Mouse (Mus musculus): Measurements from ENCODE around the gene Esyt3. TPM values are rescaled to one million over a fixed set of nuclear protein-coding genes. Genes with fewer than 3 reads are reported as not detected.

Esyt3 gene
- polyA plus RNA-seq, 1 experiment: 4.9 TPM

DNA sequence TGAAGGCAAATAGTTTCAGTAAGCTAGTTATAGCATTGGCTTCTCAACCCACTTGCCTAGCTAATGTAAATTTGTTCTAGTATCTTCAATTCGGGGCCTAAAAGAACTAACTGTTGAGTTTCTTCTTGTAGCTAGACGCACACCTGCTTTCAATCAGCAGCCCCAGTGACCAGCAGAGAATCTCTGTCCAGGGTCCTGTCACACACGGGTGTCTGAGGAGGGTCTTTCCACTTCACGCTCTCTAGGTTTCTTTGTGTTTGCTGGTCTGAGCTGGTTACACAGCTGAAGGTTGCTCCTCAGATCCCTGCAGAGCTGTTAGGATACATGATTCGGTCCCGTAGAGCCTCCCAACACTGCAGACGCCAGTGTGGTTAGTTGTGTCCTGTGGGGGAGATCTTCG lies 4.7 kb upstream of the Esyt3 start:
- no peak for TF ChIP-seq EP300 (IDR thresholded peaks at IDR 0.05; ENCODE audit: insufficient read depth, low read depth, low read length)
- TF ChIP-seq POLR2A (IDR thresholded peaks at IDR 0.05; ENCODE audit: insufficient read depth, low read length): no peak
- no peak for TF ChIP-seq CTCF (IDR thresholded peaks at IDR 0.05; ENCODE audit: low read depth, low read length)
- Histone ChIP-seq H3K9me3 (replicated peaks; ENCODE audit: control insufficient read depth, insufficient read depth, low read length, poor library complexity, severe bottlenecking) (no peaks in the 10 kb centered on the region), H3K4me3 (ENCODE audit: low read depth, low read length) (no peak overlapping the region)

DNA sequence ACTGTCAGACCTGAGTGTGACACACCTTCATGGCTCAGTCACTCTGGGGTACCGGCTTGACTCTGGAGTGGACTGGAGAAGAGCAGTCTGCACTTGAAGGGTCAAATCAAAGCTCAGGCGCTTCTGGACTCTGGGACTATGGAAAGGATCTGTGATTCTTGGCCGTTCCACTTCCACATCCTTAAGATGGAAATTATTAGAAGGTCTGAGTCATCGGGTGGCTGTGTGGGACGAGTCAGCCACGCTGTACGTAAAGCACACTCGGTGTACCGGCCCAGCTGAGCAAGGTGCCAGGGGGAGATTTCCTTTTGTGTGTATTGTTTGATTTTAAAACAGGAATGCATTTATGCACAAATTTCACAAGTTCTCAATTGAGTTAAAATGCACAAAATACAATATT lies 3.6 kb upstream of the Esyt3 start:
- Histone ChIP-seq H3K27ac (ENCODE audit: insufficient read depth, low read length) (no peak overlapping the region), H3K4me1 (ENCODE audit: control insufficient read depth, insufficient read depth, low read length) (no peaks in the 10 kb centered on the region), H3K4me3 (ENCODE audit: low read depth, low read length) (no peak overlapping the region), H3K27me3 (ENCODE audit: control insufficient read depth, insufficient read depth, low read length, poor library complexity, severe bottlenecking) (peaks cover 2% of the 10 kb centered on the region; the same call in 1 of the 2 replicates), H3K36me3 (ENCODE audit: control insufficient read depth, insufficient read depth, low read length, poor library complexity, severe bottlenecking) (no peaks in the 10 kb centered on the region), H3K9me3 (replicated peaks; ENCODE audit: control insufficient read depth, insufficient read depth, low read length, poor library complexity, severe bottlenecking) (no peaks in the 10 kb centered on the region), H3K9ac (ENCODE audit: low read depth, poor library complexity, severe bottlenecking) (no peak overlapping the region)
- TF ChIP-seq POLR2A (IDR thresholded peaks at IDR 0.05; ENCODE audit: insufficient read depth, low read length): no peak
- TF ChIP-seq EP300 (IDR thresholded peaks at IDR 0.05; ENCODE audit: insufficient read depth, low read depth, low read length): no peak
- TF ChIP-seq CTCF (IDR thresholded peaks at IDR 0.05; ENCODE audit: low read depth, low read length): no peak

More for the DNA sequence above, 4.7 kb upstream of the Esyt3 start:
- Histone ChIP-seq H3K27ac (ENCODE audit: insufficient read depth, low read length) (no peak overlapping the region), H3K27me3 (ENCODE audit: control insufficient read depth, insufficient read depth, low read length, poor library complexity, severe bottlenecking) (no peaks in the 10 kb centered on the region), H3K4me1 (ENCODE audit: control insufficient read depth, insufficient read depth, low read length) (no peaks in the 10 kb centered on the region), H3K9ac (ENCODE audit: low read depth, poor library complexity, severe bottlenecking) (no peak overlapping the region), H3K36me3 (ENCODE audit: control insufficient read depth, insufficient read depth, low read length, poor library complexity, severe bottlenecking) (no peaks in the 10 kb centered on the region)

DNA sequence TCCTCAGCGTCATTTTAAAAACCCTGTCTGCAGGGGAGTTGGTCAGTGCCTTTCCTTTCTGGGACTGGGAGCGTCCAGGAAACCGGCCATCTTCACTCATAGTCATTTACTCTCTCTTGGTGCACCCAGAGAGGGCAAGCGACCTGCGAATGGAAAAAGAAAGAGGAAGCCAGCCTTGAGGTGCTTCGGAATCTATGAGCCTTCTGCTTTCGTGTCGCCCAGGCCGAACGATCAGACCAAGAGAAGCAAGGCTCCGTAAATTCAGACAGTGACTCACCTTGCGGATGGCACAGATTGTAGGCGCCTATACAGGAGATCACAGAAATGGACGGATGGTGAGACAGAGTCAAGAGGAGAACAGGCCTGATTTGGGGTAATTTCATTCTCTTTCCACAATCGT lies 655 bp upstream of the Esyt3 start:
- Histone ChIP-seq H3K27ac (ENCODE audit: insufficient read depth, low read length) (no peak overlapping the region), H3K9me3 (replicated peaks; ENCODE audit: control insufficient read depth, insufficient read depth, low read length, poor library complexity, severe bottlenecking) (no peaks in the 10 kb centered on the region), H3K27me3 (ENCODE audit: control insufficient read depth, insufficient read depth, low read length, poor library complexity, severe bottlenecking) (peaks cover 2% of the 10 kb centered on the region; the same call in 1 of the 2 replicates), H3K4me3 (ENCODE audit: low read depth, low read length) (no peak overlapping the region), H3K9ac (ENCODE audit: low read depth, poor library complexity, severe bottlenecking) (no peak overlapping the region), H3K36me3 (ENCODE audit: control insufficient read depth, insufficient read depth, low read length, poor library complexity, severe bottlenecking) (no peaks in the 10 kb centered on the region), H3K4me1 (ENCODE audit: control insufficient read depth, insufficient read depth, low read length) (no peaks in the 10 kb centered on the region)
- TF ChIP-seq POLR2A (IDR thresholded peaks at IDR 0.05; ENCODE audit: insufficient read depth, low read length) (no peak), CTCF (IDR thresholded peaks at IDR 0.05; ENCODE audit: low read depth, low read length) (no peak), EP300 (IDR thresholded peaks at IDR 0.05; ENCODE audit: insufficient read depth, low read depth, low read length) (no peak)

DNA sequence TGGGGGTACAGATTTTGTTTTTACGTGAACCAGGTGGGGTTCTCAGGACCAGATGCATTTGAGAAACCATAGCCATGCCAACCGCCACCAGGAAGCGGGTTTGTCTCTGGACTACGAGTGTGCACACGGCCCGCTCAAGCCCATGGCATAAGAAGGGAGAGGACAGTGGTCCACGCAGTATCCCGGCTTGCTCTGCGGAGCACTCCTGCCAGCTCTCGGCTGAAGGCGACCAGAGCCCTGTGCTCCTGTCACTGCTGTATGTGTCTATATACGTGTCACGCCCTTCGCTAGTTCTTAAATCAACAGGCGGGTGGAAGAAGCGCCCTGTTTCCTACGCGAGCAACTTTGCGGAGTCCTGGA lies 816 bp downstream of the Esyt3 start:
- Histone ChIP-seq H3K4me1 (ENCODE audit: control insufficient read depth, insufficient read depth, low read length) (no peaks in the 10 kb centered on the region), H3K27ac (ENCODE audit: insufficient read depth, low read length) (no peak overlapping the region), H3K9me3 (replicated peaks; ENCODE audit: control insufficient read depth, insufficient read depth, low read length, poor library complexity, severe bottlenecking) (no peaks in the 10 kb centered on the region), H3K4me3 (ENCODE audit: low read depth, low read length) (peak overlapping the region; percentile 77), H3K36me3 (ENCODE audit: control insufficient read depth, insufficient read depth, low read length, poor library complexity, severe bottlenecking) (no peaks in the 10 kb centered on the region), H3K9ac (ENCODE audit: low read depth, poor library complexity, severe bottlenecking) (peak overlapping the region; percentile 69), H3K27me3 (ENCODE audit: control insufficient read depth, insufficient read depth, low read length, poor library complexity, severe bottlenecking) (peaks cover 2% of the 10 kb centered on the region; the same call in 1 of the 2 replicates)
- no peak for TF ChIP-seq CTCF (IDR thresholded peaks at IDR 0.05; ENCODE audit: low read depth, low read length)
- TF ChIP-seq EP300 (IDR thresholded peaks at IDR 0.05; ENCODE audit: insufficient read depth, low read depth, low read length): no peak
- TF ChIP-seq POLR2A (IDR thresholded peaks at IDR 0.05; ENCODE audit: insufficient read depth, low read length): no peak

DNA sequence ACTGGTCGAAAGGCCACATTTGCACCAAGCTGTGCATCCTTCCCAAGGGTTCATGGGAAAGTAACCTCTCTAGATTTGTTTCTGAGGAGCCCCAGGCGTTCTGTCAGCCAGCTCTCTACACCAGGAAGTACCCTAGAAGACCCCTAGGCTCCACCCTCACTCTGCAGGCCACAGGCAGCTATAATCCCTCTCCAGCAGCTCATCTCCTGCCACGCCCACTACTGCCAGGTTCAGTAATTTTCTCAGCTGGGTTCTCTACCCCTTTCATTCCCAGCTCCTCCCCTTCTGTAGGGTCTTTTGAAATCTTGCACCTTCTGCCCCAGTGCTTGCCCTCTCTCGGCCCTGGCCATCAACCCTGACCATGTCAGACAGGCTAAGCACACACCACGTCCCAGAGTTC lies 2.4 kb downstream of the Esyt3 start:
- Histone ChIP-seq H3K27ac (ENCODE audit: insufficient read depth, low read length) (no peak overlapping the region), H3K27me3 (ENCODE audit: control insufficient read depth, insufficient read depth, low read length, poor library complexity, severe bottlenecking) (peaks cover 2% of the 10 kb centered on the region; the same call in 1 of the 2 replicates), H3K9ac (ENCODE audit: low read depth, poor library complexity, severe bottlenecking) (no peak overlapping the region), H3K9me3 (replicated peaks; ENCODE audit: control insufficient read depth, insufficient read depth, low read length, poor library complexity, severe bottlenecking) (no peaks in the 10 kb centered on the region), H3K4me1 (ENCODE audit: control insufficient read depth, insufficient read depth, low read length) (no peaks in the 10 kb centered on the region), H3K36me3 (ENCODE audit: control insufficient read depth, insufficient read depth, low read length, poor library complexity, severe bottlenecking) (no peaks in the 10 kb centered on the region), H3K4me3 (ENCODE audit: low read depth, low read length) (no peak overlapping the region)
- TF ChIP-seq POLR2A (IDR thresholded peaks at IDR 0.05; ENCODE audit: insufficient read depth, low read length): no peak
- no peak for TF ChIP-seq CTCF (IDR thresholded peaks at IDR 0.05; ENCODE audit: low read depth, low read length)
- no peak for TF ChIP-seq EP300 (IDR thresholded peaks at IDR 0.05; ENCODE audit: insufficient read depth, low read depth, low read length)

DNA sequence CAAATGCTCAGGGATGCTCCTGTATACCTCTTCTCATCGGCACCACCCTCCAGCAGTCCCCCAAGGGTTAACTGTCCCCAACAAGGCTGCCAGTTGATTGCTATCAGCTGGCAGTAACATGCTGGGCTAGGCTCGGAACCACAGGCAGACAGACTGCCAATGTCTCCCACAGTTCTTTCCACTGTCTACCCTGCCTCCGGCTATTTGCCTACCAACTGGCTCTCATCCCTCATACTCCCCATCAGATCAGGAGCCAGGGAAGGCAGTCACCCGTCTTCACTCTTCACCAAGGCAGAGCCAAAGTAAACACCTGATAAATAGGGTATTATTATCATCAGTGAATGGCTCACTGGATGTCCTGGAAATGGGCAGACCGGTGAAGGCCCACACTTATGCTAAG lies 3.6 kb downstream of the Esyt3 start:
- Histone ChIP-seq H3K27ac (ENCODE audit: insufficient read depth, low read length) (no peak overlapping the region), H3K9me3 (replicated peaks; ENCODE audit: control insufficient read depth, insufficient read depth, low read length, poor library complexity, severe bottlenecking) (no peaks in the 10 kb centered on the region), H3K36me3 (ENCODE audit: control insufficient read depth, insufficient read depth, low read length, poor library complexity, severe bottlenecking) (no peaks in the 10 kb centered on the region), H3K4me3 (ENCODE audit: low read depth, low read length) (no peak overlapping the region), H3K4me1 (ENCODE audit: control insufficient read depth, insufficient read depth, low read length) (no peaks in the 10 kb centered on the region), H3K27me3 (ENCODE audit: control insufficient read depth, insufficient read depth, low read length, poor library complexity, severe bottlenecking) (peaks cover 2% of the 10 kb centered on the region; the same call in 1 of the 2 replicates), H3K9ac (ENCODE audit: low read depth, poor library complexity, severe bottlenecking) (no peak overlapping the region)
- TF ChIP-seq CTCF (IDR thresholded peaks at IDR 0.05; ENCODE audit: low read depth, low read length): no peak
- TF ChIP-seq POLR2A (IDR thresholded peaks at IDR 0.05; ENCODE audit: insufficient read depth, low read length): no peak
- TF ChIP-seq EP300 (IDR thresholded peaks at IDR 0.05; ENCODE audit: insufficient read depth, low read depth, low read length): no peak
